Mouse (Mus musculus) spleen, adult 18-20 months (tissue): ENCODE measurements around the gene Stab1.

Experiments
- DNase-seq, 2 experiments: peaks; one replicate each; pipeline ENCODE4 v3.0.0; 2022; ENCODE audit warnings: mixed read lengths in 2 of 2

Stab1 gene

DNA sequence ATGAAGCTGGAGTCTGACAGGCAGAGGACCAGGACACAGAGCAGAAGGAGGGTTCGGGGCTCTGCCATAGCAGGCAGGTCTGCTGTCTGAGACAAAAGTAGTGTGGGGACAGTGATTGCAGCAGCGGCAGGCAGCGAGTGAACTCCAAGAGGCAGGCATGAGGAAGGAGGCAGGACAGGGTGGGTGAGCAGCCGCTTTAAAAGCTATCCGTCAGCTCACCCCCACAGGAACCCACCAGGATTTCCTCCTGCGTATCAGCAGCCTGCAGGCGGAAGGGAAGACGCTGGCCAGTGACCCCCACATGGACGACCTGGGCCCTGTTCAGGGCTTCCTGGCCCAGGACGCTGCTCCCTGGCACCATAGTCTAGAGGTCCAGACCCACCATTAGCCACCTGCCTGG, at the start of gene Stab1:
Stab1 (minus strand) TSS at position 217 of the 400 bp plus-strand sequence.
- no peak for DNase-seq

DNA sequence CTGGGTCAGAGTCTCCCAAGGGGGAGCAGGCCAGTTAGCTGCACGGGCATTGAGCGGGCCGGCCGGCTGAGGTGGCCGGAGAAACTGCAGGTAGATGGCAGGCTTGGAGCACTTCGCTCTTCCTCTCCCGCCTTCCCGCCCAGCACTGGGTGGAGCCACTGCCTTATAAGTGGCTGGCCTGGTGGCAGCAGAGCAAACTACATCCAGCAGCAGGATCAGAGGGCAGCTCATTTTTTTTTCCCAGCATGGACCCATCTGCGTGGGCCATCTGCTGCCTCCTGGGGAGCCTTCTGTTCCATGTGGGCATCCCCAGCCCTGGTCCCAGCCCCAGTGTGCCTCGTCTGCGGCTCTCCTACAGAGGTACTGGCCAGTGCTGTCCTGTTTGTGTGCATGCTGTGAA, 49.2 kb upstream of the Stab1 start, which contains the start of gene Sema3g:
Sema3g (plus strand) TSS at position 195 of the 400 bp plus-strand sequence.
- DNase-seq: peak; percentile 40 to 50

GRCm38 (mm10) chr14:31216846-31217245, 48.4 kb upstream of the Stab1 start, which contains the start of gene Nisch:
Gene Nisch (minus strand): TSS chr14:31216946.
- DNase-seq: no peak

- peak; percentile 43 to 68 for DNase-seq
Measured at GRCm38 (mm10) chr14:31215157-31216002, 46.9 kb upstream of the Stab1 start.

DNA sequence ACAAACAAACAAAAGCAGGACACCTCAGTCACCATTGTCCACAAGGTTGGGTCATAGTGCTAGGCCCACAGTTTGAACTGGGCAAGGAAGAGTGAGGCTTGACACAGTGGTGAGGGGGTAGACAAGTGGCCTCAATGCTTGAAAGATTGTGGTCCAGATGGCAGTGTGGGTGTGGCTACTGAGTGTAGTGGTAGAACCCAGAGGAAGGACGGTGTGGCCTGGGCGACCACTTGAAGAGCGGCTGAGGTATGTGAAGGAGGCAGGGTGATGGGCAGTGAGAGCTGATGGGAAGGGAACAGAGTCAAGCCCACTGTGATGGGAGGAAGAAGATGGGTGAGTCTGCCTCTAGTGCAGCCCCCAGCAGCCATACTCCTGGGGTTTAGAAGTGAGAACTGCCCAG, 46.2 kb upstream of the Stab1 start:
- no peak for DNase-seq

DNA sequence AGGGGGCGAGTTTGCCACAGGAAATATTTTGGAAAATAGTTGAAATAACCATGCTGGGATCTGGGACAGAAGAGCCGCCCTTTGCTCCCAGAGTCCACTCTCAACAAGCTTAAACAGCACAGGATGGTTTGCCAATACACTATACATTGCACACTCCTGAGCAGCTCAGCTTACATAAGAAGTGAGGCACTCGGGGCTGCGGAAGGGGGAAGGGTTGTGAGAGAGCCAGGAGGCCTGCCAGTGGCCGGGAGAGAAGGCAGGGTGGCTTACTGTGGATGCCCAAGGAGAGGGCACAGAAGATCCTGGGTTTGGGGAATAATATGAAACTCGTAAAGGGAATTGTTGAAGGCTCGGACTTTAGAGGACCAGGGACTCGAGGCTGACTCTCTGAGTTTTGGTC, 45.4 kb upstream of the Stab1 start:
- DNase-seq: no peak

DNA sequence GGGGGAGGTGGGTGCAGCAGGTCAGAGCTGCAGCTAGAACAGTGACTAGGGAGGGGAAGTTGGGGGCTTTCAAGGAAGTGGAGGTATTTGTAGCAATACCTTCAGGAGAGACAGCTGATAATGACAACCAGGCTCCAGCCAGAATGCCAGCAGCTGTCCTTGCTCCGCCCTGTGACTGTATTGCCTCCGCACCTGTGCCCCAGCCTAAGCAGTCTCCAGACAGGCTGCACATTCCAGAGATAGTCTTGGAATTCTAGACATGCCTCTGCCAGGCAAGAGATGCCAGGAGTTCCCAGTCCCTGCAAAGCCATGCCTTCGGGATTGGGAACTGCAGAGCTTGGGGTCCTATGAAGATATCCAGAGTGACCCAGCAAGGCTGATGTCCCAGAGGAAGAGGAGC, 44.1 kb upstream of the Stab1 start:
- DNase-seq: no peak

GRCm38 (mm10) chr14:31211854-31212253, 43.4 kb upstream of the Stab1 start:
- DNase-seq: no peak

- DNase-seq: no peak
Measured at GRCm38 (mm10) chr14:31209133-31209557, 40.7 kb upstream of the Stab1 start.

- no peak for DNase-seq
Measured at GRCm38 (mm10) chr14:31208084-31208483, 39.6 kb upstream of the Stab1 start, which contains the start of gene Tnnc1. Gene Tnnc1 (plus strand): TSS chr14:31208312.

GRCm38 (mm10) chr14:31207070-31207830, 38.8 kb upstream of the Stab1 start:
- DNase-seq: no peak

DNA sequence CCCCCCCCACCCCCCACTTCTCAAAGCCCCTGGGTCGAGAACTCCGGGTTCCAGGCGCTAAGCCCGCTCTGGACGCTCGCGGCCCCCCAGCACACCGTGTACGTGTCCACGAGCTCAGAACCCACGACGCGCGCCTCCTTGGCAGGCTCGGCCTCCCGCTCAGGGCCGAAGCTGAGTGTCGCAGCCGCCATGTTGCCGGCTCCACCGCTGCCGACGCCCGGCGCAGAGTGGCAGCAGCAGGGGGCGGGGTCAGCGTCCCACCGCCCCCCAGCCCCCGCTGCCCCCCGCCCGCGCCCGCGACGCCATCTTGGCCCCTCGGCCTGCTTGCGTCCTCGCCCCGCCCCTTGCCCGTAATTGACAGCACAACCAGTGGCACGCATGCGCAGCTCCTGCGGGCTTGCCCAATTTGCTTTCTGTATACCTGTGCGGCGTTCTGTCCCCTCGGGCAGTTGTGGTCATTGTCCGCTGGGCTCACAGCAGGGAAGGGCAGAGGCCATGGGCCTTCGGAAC, 38.1 kb upstream of the Stab1 start:
- DNase-seq: peak; percentile 92 to 96

- peak in 1 of 2 experiments; percentile 32 for DNase-seq
Measured at GRCm38 (mm10) chr14:31205562-31206467, 37.4 kb upstream of the Stab1 start.

- DNase-seq: no peak
Measured at GRCm38 (mm10) chr14:31205244-31205561, 36.8 kb upstream of the Stab1 start.

- DNase-seq: no peak
Measured at GRCm38 (mm10) chr14:31204844-31205243, 36.4 kb upstream of the Stab1 start.

DNA sequence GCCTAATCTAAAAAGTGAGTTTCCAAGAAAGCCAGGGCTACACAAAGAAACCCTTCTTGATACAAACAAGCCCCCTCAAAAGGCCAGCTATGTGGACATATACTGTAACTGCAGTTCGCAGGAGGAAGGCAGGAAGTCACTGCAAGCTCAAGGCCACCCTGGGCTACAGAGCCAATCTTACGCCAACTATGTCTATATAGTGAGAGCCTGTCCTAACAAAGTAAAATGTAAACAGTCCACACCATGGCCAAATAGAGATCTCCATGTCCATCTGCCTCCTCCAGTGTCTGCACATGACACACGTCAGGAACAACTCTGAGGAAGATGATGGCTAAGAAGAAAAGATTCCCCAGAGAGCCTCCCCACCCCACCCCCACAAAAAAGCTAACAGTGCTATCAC, 31.6 kb upstream of the Stab1 start:
- no peak for DNase-seq

- DNase-seq: no peak
Measured at GRCm38 (mm10) chr14:31199599-31199998, 31.2 kb upstream of the Stab1 start.

DNA sequence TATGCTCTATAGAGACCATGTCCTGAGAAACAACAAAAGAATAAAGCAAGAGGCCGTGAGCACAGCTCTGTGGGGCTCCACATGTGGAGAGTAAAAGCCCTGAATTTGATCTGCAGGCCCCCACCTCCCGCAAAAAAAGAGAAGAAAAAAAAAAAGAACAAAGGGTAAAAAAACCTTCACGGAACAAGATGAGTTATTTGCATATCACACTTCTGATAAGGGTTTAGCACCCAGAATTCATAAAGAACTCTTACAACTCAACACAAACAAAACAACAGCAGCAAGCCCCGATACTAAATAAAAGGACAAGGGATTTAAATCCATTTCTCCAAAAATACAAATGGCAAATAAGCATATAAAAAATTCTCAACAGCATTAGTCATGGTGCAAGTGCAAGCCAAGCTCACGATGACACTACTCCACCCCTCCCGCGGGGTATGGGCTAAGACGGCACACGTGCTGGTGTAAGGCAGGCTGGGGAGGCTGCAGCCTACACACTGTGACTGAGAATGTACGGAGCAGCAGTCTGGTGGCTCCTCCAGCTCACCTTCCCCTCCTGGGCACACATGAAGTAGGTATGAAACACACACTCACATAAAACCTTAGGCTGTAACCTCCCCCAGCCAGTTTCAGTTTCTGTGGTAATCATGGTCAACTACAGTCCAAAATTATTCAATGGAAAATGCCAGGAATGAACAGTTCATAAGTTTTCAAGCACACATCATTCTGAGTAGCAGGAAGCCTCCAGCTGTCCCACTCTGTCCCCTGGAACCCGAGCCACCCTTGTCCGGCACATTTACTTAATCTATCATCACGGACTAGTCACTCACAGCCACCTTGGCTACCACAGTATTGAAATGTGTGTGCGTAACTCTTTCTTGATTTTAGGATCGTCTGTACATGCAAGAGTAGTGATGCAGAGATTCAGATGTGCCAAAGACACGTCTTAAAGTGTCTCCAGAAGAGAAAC, 29.4 kb upstream of the Stab1 start:
- DNase-seq: no peak

DNA sequence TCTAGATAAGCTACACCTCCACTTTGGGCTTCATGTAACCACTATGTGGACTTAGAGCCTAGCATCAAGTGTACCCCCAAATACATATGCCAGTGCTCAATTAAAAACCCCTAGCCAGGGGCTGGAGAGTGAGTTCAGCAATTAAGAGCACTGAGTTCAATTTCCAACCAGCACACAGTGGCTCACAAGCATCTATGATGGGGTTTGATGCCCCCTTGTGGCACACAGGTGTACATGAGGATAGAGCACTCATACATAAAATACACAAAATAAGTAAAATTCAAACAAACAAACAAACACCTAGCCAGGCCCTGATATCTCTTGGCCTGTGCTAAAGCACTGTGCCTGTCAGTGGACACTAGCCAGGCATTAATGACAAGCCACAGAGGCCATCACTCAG, 27.5 kb upstream of the Stab1 start:
- DNase-seq: peak in 1 of 2 experiments; percentile 28

GRCm38 (mm10) chr14:31195521-31195920, 27.1 kb upstream of the Stab1 start:
- DNase-seq: no peak

DNA sequence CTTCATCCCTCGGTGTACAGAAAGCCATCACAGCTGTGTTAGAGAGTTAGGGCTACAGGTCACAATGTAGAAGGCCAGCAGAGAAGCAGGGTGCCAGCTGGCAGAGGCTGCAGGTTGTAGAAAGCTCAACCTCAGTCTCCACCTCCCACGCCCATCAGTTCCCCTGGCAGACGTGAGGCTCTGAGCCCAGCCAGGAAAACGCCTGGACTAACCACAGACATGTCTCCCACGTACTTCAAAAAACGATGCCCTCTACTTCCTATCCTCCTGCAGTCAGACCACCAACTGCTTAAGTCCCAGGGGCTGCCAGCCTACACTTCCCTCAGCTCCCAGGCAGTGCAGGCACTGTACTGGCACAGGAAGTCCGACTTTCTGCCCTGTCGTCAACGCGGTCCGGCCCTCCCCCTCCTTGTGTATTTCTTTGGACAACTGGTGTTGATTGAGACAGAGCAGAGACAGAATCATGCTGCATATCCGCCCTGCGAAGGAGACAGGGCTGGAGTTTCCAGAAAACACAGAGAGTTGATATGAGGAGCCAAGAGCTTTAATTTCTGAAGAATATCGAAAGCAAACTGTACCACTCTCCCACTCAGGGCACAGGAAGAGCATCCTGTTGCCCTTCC, 26.6 kb upstream of the Stab1 start:
- peak in 1 of 2 experiments; percentile 33 for DNase-seq
